Mouse (Mus musculus): Measurements from ENCODE around the gene AI593442. TPM values are rescaled to one million over a fixed set of nuclear protein-coding genes. Genes with fewer than 3 reads are reported as not detected.

The AI593442 gene
- polyA plus RNA-seq (2015; fragmentation: Nextera tagmentation; extraction: Ambion mirVana): 0.50 and 0.57 TPM in 2 replicates

DNA sequence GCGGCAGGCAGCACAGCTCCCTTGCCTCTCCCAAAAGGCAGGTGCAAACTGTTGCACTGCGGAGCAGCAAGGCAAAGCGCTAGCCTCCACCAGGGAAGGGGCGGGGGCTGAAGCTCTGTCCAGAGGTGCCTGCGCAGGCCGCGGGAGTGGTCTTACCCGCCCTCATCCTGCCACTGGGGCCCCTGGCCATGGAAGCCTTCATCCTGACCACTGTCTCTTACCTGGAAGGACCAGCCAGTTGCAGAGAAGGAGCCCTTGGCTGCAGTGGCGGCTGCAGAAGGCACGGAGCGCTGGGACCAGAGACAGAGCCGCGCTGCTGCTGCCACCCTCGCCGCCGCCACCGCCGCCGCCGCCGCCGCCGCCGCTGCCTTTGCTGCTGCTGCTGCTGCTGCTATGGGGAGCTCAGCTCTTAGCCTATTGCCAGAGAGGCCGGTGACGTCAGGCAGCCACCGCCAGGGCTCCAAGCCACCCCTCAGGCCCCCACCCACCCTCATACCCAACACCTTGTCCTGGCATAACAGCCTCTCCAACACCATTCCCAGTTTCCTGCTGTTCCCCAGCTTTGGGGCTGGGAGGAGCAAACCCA is at the start of gene AI593442:
Gene AI593442 (minus strand): TSS at position 419 of the 586 bp plus-strand sequence.
- H3K9ac ChIP-seq (ENCODE audit: low read length): no peak within 1 kb of the TSS
- DNase-seq (ENCODE audit: low spot score) (peak; percentile 14), ATAC-seq (ENCODE audit: low FRiP score, low TSS enrichment) (no peak)

DNA sequence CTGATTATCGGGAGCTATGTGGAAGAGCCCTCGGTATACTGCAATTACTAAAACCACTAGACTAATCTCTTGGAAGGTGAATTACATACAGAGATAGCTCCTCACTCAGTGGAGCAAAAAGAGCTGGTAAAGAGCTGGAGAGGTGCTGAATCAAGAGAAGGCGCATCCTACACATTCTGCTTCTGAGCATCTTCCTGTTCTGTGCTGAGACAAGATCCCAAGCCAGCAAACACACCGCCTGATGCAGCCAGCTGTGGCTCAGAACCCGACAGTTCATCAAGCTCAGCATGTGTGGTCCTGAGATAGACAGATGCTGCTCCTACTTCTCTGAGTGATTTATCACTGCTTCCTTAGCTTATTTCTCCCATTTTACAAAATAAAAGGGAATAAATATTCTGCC is 49.2 kb upstream of the AI593442 start:
- H3K36me3 ChIP-seq (ENCODE audit: control insufficient read depth, insufficient read depth, low read length): no peaks in the 10 kb centered on the region
- no peaks in the 10 kb centered on the region for H3K27me3 ChIP-seq (ENCODE audit: control insufficient read depth, insufficient read depth, low read length)
- no peaks in the 10 kb centered on the region for H3K9me3 ChIP-seq (ENCODE audit: control insufficient read depth, low read length)
- TF ChIP-seq EP300 (optimal IDR thresholded peaks at IDR 0.05) (no peak), CTCF (IDR thresholded peaks at IDR 0.05; ENCODE audit: low read depth) (no peak)
- no peak overlapping the region for H3K4me3 ChIP-seq (ENCODE audit: low read depth, low read length)
- H3K4me2 ChIP-seq (replicated peaks; ENCODE audit: low read depth): no peak overlapping the region
- no peak overlapping the region for H3K9ac ChIP-seq (ENCODE audit: low read length)
- ATAC-seq (ENCODE audit: low FRiP score, low TSS enrichment) (no peak), DNase-seq (ENCODE audit: low spot score) (no peak)
- 83% methylated on average over 5 of the region's 5 CpGs for WGBS
- no peak overlapping the region for H3K27ac ChIP-seq (replicated peaks)
- no peaks in the 10 kb centered on the region for H3K4me1 ChIP-seq (replicated peaks; ENCODE audit: control insufficient read depth, insufficient read depth)

More for the DNA sequence above, at the start of gene AI593442:
- 0% methylated on average over 16 of the region's 27 CpGs for WGBS
- TF ChIP-seq EP300 (optimal IDR thresholded peaks at IDR 0.05) (no peak), CTCF (IDR thresholded peaks at IDR 0.05; ENCODE audit: low read depth) (no peak)
- no peaks in the 10 kb centered on the region for H3K9me3 ChIP-seq (ENCODE audit: control insufficient read depth, low read length)
- H3K36me3 ChIP-seq (ENCODE audit: control insufficient read depth, insufficient read depth, low read length): no peaks in the 10 kb centered on the region
- peaks cover 6% of the 10 kb centered on the region; the same call in 1 of the 2 replicates for H3K27me3 ChIP-seq (ENCODE audit: control insufficient read depth, insufficient read depth, low read length)
- H3K27ac ChIP-seq (replicated peaks): no peak within 1 kb of the TSS
- H3K4me1 ChIP-seq (replicated peaks; ENCODE audit: control insufficient read depth, insufficient read depth): no peaks in the 10 kb centered on the region
- H3K4me3 ChIP-seq (ENCODE audit: low read depth, low read length): peak within 1 kb of the TSS; percentile 29
- peak within 1 kb of the TSS; percentile 50 for H3K4me2 ChIP-seq (replicated peaks; ENCODE audit: low read depth)

DNA sequence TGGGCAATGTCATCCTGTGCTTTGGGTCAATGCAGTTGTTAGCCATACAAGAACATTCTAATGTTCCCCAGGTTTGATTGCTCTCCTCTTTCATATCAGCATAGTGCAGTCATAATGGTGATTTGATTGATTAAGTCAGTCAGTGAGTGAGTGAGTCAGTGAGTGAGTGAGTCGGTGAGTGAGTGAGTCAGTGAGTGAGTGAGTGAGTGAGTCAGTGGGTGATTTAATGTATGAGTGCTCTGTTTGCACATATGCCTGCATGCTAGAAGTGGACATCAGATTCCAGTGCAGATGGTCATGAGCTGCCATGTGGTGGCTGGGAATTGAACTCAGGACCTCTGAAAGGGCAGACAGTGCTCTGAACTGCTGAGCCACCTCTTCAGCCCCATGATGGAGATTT is 43.0 kb upstream of the AI593442 start:
- no peak for TF ChIP-seq CTCF (IDR thresholded peaks at IDR 0.05; ENCODE audit: low read depth)
- no peak for TF ChIP-seq EP300 (optimal IDR thresholded peaks at IDR 0.05)
- Histone ChIP-seq H3K36me3 (ENCODE audit: control insufficient read depth, insufficient read depth, low read length) (no peaks in the 10 kb centered on the region), H3K27me3 (ENCODE audit: control insufficient read depth, insufficient read depth, low read length) (no peaks in the 10 kb centered on the region), H3K27ac (replicated peaks) (no peak overlapping the region), H3K4me3 (ENCODE audit: low read depth, low read length) (no peak overlapping the region), H3K4me1 (replicated peaks; ENCODE audit: control insufficient read depth, insufficient read depth) (no peaks in the 10 kb centered on the region), H3K9me3 (ENCODE audit: control insufficient read depth, low read length) (no peaks in the 10 kb centered on the region), H3K4me2 (replicated peaks; ENCODE audit: low read depth) (no peak overlapping the region), H3K9ac (ENCODE audit: low read length) (no peak overlapping the region)
- WGBS: 64% methylated on average over 1 of the region's 1 CpGs
- ATAC-seq (ENCODE audit: low FRiP score, low TSS enrichment): no peak
- DNase-seq (ENCODE audit: low spot score): no peak

DNA sequence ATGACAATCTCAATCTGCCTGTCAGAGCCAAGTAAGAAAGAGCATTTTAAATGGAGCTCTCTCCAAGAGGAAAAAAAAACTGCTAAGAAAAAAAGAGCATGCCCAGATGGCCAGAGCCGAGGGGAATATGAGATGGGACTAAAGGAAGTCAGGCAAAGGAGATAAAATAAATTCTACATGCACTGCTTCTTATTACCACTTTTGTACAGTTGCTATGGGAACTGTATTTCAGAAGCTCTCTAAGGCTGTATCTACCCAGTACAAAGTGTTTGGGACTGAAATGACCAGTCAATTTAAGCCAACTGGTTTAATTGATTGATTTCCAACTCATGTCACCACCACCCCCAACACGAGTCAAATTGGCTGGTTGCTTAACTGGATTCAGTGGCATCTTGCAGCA is 40.0 kb upstream of the AI593442 start:
- no peak for DNase-seq (ENCODE audit: low spot score)
- no peaks in the 10 kb centered on the region for H3K4me1 ChIP-seq (replicated peaks; ENCODE audit: control insufficient read depth, insufficient read depth)
- ATAC-seq (ENCODE audit: low FRiP score, low TSS enrichment): no peak
- H3K36me3 ChIP-seq (ENCODE audit: control insufficient read depth, insufficient read depth, low read length): no peaks in the 10 kb centered on the region
- 41% methylated on average over 2 of the region's 2 CpGs for WGBS
- no peaks in the 10 kb centered on the region for H3K9me3 ChIP-seq (ENCODE audit: control insufficient read depth, low read length)
- H3K27ac ChIP-seq (replicated peaks): no peak overlapping the region
- H3K9ac ChIP-seq (ENCODE audit: low read length): no peak overlapping the region
- H3K4me2 ChIP-seq (replicated peaks; ENCODE audit: low read depth): no peak overlapping the region
- TF ChIP-seq CTCF (IDR thresholded peaks at IDR 0.05; ENCODE audit: low read depth): no peak
- TF ChIP-seq EP300 (optimal IDR thresholded peaks at IDR 0.05): no peak
- no peaks in the 10 kb centered on the region for H3K27me3 ChIP-seq (ENCODE audit: control insufficient read depth, insufficient read depth, low read length)
- no peak overlapping the region for H3K4me3 ChIP-seq (ENCODE audit: low read depth, low read length)

DNA sequence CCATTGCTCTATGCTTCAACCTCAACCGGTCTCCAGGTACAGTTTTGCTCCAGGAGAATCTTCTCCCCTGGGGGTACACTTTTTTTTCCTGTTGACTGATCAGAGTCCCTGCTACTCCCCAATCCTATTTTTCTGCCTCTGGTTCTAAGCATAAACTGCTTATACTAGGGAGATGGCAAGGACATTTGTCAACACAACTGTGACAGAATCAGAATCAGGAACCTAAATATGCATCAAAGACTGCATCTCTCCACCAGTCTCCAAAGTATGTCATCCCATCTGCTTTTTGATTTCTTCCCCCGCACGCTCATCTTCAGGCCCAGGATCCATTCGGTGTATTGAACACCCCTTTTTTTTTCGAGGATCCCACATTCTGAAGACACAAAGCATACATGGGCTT is 456 bp upstream of the AI593442 start:
- Histone ChIP-seq H3K9ac (ENCODE audit: low read length) (no peak overlapping the region), H3K36me3 (ENCODE audit: control insufficient read depth, insufficient read depth, low read length) (no peaks in the 10 kb centered on the region), H3K27me3 (ENCODE audit: control insufficient read depth, insufficient read depth, low read length) (peaks cover 6% of the 10 kb centered on the region; the same call in 1 of the 2 replicates), H3K9me3 (ENCODE audit: control insufficient read depth, low read length) (no peaks in the 10 kb centered on the region), H3K4me2 (replicated peaks; ENCODE audit: low read depth) (no peak overlapping the region), H3K27ac (replicated peaks) (no peak overlapping the region), H3K4me1 (replicated peaks; ENCODE audit: control insufficient read depth, insufficient read depth) (no peaks in the 10 kb centered on the region), H3K4me3 (ENCODE audit: low read depth, low read length) (no peak overlapping the region)
- no peak for TF ChIP-seq CTCF (IDR thresholded peaks at IDR 0.05; ENCODE audit: low read depth)
- no peak for TF ChIP-seq EP300 (optimal IDR thresholded peaks at IDR 0.05)
- no peak for ATAC-seq (ENCODE audit: low FRiP score, low TSS enrichment)
- WGBS: 64% methylated on average over 5 of the region's 5 CpGs
- DNase-seq (ENCODE audit: low spot score): no peak

DNA sequence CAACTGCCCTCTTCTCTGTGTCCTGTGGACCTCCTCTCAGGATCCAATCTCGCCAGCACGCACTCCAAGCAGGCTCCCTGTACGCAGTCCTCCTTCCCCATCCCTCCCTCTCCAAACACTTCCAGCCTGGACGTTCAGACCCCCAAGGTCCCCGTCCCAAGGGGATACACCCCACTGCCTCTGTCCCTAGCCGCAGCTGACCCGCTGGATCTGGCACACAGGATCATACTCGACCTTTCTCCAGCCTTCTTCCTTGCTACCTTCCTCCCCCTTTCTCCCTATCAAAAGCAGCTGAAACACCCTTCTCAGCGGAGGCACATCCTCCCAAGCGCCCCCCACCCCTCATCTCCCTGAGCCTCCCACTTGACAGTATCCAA is 753 bp downstream of the AI593442 start:
- Histone ChIP-seq H3K9me3 (ENCODE audit: control insufficient read depth, low read length) (no peaks in the 10 kb centered on the region), H3K9ac (ENCODE audit: low read length) (no peak overlapping the region), H3K4me1 (replicated peaks; ENCODE audit: control insufficient read depth, insufficient read depth) (no peaks in the 10 kb centered on the region), H3K27me3 (ENCODE audit: control insufficient read depth, insufficient read depth, low read length) (peaks cover 6% of the 10 kb centered on the region; the same call in 1 of the 2 replicates), H3K27ac (replicated peaks) (no peak overlapping the region), H3K4me2 (replicated peaks; ENCODE audit: low read depth) (peak overlapping the region; percentile 50), H3K4me3 (ENCODE audit: low read depth, low read length) (peak overlapping the region; percentile 29; the same call in 1 of the 2 replicates), H3K36me3 (ENCODE audit: control insufficient read depth, insufficient read depth, low read length) (no peaks in the 10 kb centered on the region)
- ATAC-seq (ENCODE audit: low FRiP score, low TSS enrichment) (0 out of 2 replicates have a peak, but pooled peaks have one; percentile 38), DNase-seq (ENCODE audit: low spot score) (no peak)
- 2% methylated on average over 10 of the region's 10 CpGs for WGBS
- TF ChIP-seq CTCF (IDR thresholded peaks at IDR 0.05; ENCODE audit: low read depth) (no peak), EP300 (optimal IDR thresholded peaks at IDR 0.05) (no peak)
